9 mouse cellular contexts compared by ENCODE assay signal in the genomic region with DNA sequence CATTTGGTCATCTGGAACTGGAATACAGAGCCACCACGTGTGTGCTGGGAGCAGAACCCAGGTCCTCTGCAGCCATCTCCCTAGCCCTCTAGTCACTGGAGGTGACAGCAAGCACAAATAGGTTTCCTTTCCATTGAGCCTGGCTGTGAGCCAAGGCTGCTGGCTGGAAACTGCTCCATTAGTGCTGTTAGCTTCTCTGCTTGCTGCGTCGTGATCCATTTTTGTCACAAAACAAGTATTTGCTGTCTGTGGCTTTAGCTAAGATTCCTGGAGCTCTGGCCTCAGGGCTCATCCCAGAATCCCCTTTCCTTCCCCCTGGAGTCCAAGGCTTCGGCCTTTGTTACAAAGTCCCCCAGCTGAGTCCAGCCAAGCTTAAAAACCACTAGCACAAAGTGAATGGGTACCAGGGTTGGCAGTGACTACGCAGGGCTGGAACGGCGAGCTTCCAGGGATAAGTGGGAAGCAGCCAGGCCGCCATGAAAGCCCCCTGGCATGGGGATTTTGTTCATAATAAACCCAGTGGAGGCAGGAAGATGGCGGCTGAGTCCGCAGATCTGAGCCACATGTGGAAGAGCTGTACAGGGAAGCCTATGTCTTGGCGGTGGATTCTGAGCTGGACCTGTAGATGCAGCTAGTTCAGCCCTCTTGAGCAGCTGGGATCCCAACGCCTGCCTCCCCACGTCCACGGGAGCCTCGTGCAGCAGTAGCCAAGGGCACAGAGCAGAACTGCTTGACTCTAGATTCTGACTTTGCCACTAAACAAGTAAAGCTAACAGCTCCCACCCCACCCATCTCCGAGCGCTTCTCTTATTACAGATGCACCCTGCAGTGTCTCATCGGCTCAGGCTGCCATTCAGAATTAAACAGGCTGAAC. TPM values are rescaled to one million over a fixed set of nuclear protein-coding genes. Genes with fewer than 3 reads are reported as not detected.
DNase-seq lines count a peak whose midpoint lies in the region; ATAC-seq lines count a peak whose summit lies in the region.
"Had no signal": no experiment of that assay in that cellular context is flagged by ENCODE, and none has a peak within 500 bp of the region (broad histone marks: within the 10 kb centered on the region; RNA-seq: fewer than 3 reads in every experiment).

No protein-coding gene starts in this region.

- H3K9me3 ChIP-seq in intestine, embryonic 15.5 days = no peaks in the 10 kb centered on the region
- no peaks in the 10 kb centered on the region for H3K9me3 ChIP-seq in neural tube, embryonic 12.5 days

- H3K4me1 ChIP-seq in intestine, embryonic 15.5 days (replicated peaks) = 0 out of 2 replicates have a peak, but pooled peaks cover 4% of the 10 kb centered on the region
- H3K4me1 ChIP-seq in neural tube, embryonic 12.5 days = peaks cover 19% of the 10 kb centered on the region

- H3K36me3 ChIP-seq in intestine, embryonic 15.5 days = peaks cover 33% of the 10 kb centered on the region
- peaks cover 46% of the 10 kb centered on the region for H3K36me3 ChIP-seq in neural tube, embryonic 12.5 days

- no peak overlapping the region for H3K9ac ChIP-seq in intestine, embryonic 15.5 days
- H3K9ac ChIP-seq in neural tube, embryonic 12.5 days = no peak overlapping the region

- DNase-seq in adrenal gland, postnatal 10 days = peak; percentile 65
- DNase-seq in adrenal gland, postnatal 4 days (ENCODE audit: low spot score in 2 of 2) = no peak
- DNase-seq in right cerebral cortex, postnatal 4 days = peak; percentile 52
- DNase-seq in right cerebral cortex, adult 18-20 months = no peak
- DNase-seq in urinary bladder, postnatal 25 days (ENCODE audit: low spot score) = no peak
- DNase-seq in adrenal gland, adult 18-20 months (ENCODE audit: low spot score in 2 of 2) = no peak

- ATAC-seq in intestine, embryonic 15.5 days = 0 out of 2 replicates have a peak, but pooled peaks have one; percentile 5
- ATAC-seq in neural tube, embryonic 12.5 days (ENCODE audit: low FRiP score, low read depth) = peak; percentile 51

- no peak overlapping the region for H3K4me2 ChIP-seq in intestine, embryonic 15.5 days (replicated peaks)
- no peak overlapping the region for H3K4me2 ChIP-seq in neural tube, embryonic 12.5 days (replicated peaks)

- H3K4me3 ChIP-seq in intestine, embryonic 15.5 days (replicated peaks) = no peak overlapping the region
- H3K4me3 ChIP-seq in neural tube, embryonic 12.5 days = no peak overlapping the region

- H3K27ac ChIP-seq in intestine, embryonic 15.5 days = no peak overlapping the region
- H3K27ac ChIP-seq in neural tube, embryonic 12.5 days = peak overlapping the region; percentile 15
- H3K27ac ChIP-seq: macrophage had no signal

- H3K27me3 ChIP-seq in intestine, embryonic 15.5 days (replicated peaks) = no peaks in the 10 kb centered on the region
- no peaks in the 10 kb centered on the region for H3K27me3 ChIP-seq in neural tube, embryonic 12.5 days (replicated peaks)

- 59% methylated on average over 18 of the region's 18 CpGs for WGBS in intestine, embryonic 15.5 days
- 44% methylated on average over 18 of the region's 18 CpGs for WGBS in neural tube, embryonic 12.5 days

RNA-seq across cellular contexts. Expression of a gene that starts 14.3 kb away (rescaled TPM):
- total RNA-seq in adrenal gland, postnatal 10 days (2021) = 100 to 1,000 TPM; 442 to 474 TPM
- total RNA-seq in adrenal gland, postnatal 4 days (2021) = 100 to 1,000 TPM; 259 to 261 TPM
- 1,894 and 1,951 TPM in 2 replicates for polyA plus RNA-seq in intestine, embryonic 15.5 days (2015; fragmentation: Nextera tagmentation; extraction: Ambion mirVana)
- 1,428 and 1,431 TPM in 2 replicates for polyA plus RNA-seq in neural tube, embryonic 12.5 days (2016; fragmentation: Nextera tagmentation; extraction: Ambion mirVana)
- total RNA-seq in adrenal gland, adult 18-20 months (2021) = 100 to 1,000 TPM; 471 to 935 TPM

RNA-seq across cellular contexts. Expression of a gene that starts 30.7 kb away (rescaled TPM):
- 100 to 1,000 TPM in 1 of 2 experiments, 10 to 100 TPM in 1; 85.3 to 118 TPM for total RNA-seq in adrenal gland, postnatal 10 days (2021)
- 100 to 1,000 TPM; 150 to 160 TPM for total RNA-seq in adrenal gland, postnatal 4 days (2021)
- polyA plus RNA-seq in intestine, embryonic 15.5 days (2015; fragmentation: Nextera tagmentation; extraction: Ambion mirVana) = 25.6 and 28.4 TPM in 2 replicates
- 55.5 and 57.2 TPM in 2 replicates for polyA plus RNA-seq in neural tube, embryonic 12.5 days (2016; fragmentation: Nextera tagmentation; extraction: Ambion mirVana)
- 100 to 1,000 TPM in 1 of 2 experiments, 10 to 100 TPM in 1; 87.8 to 100 TPM for total RNA-seq in adrenal gland, adult 18-20 months (2021)

RNA-seq across cellular contexts. Expression of a gene that starts 49.7 kb away (rescaled TPM):
- total RNA-seq in adrenal gland, postnatal 10 days (2021) = under 1 TPM; 0.27 to 0.54 TPM
- total RNA-seq in adrenal gland, postnatal 4 days (2021) = not detected
- polyA plus RNA-seq in intestine, embryonic 15.5 days (2015; fragmentation: Nextera tagmentation; extraction: Ambion mirVana) = not detected in 2 replicates
- 0.38 TPM in 1 of 2 replicates, not detected in the other for polyA plus RNA-seq in neural tube, embryonic 12.5 days (2016; fragmentation: Nextera tagmentation; extraction: Ambion mirVana)
- 1 to 10 TPM; 1.4 to 2.5 TPM for total RNA-seq in adrenal gland, adult 18-20 months (2021)

Comparison
In these comparisons a context has a peak if more than half of its experiments do, and no peak if none do; other contexts are left out.
1. DNase-seq: peak in adrenal gland, postnatal 10 days (single experiment) and right cerebral cortex, postnatal 4 days (single experiment); none in adrenal gland, postnatal 4 days (0 of 2), right cerebral cortex, adult 18-20 months (single experiment), urinary bladder, postnatal 25 days (single experiment) and adrenal gland, adult 18-20 months (0 of 2).